ENCODE assay signal across 8 mouse cellular contexts in the genomic region with DNA sequence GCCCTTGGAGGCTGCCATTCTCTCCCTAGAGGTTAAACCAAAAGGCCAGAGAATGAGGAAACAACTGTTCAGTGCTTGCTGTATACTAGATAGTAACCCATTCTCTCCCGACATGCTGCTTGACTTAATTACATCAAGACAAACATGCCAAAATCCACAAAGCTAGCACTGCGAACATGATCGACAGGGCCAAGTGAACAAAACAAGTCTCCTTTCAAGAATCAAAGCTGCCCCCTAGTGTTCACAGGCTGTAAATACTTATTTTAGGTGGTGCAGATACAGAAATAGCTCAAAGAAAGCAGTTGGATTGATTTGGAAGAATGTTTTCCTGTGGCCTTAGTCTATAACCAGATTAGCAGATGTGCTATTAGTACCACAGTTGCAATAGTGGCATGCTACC. TPM values are rescaled to one million over a fixed set of nuclear protein-coding genes. Genes with fewer than 3 reads are reported as not detected.
DNase-seq lines count a peak whose midpoint lies in the region; ATAC-seq and TF ChIP-seq lines count a peak whose summit lies in the region.

No protein-coding gene starts in this region.

- WGBS in forebrain, embryonic 13.5 days, result 25% methylated on average over 3 of the region's 3 CpGs
- 42% methylated on average over 3 of the region's 3 CpGs for WGBS in forebrain, embryonic 10.5 days
- WGBS in kidney, adult 2 months, result 39% methylated on average over 3 of the region's 3 CpGs
- 42% methylated on average over 3 of the region's 3 CpGs for WGBS in intestine, embryonic 15.5 days

- H3K4me3 ChIP-seq in forebrain, embryonic 13.5 days, result no peak overlapping the region
- H3K4me3 ChIP-seq in forebrain, embryonic 10.5 days, result no peak overlapping the region
- no peak overlapping the region for H3K4me3 ChIP-seq in kidney, adult 2 months (ENCODE audit: insufficient read depth, low read depth, low read length)
- no peak overlapping the region for H3K4me3 ChIP-seq in intestine, embryonic 15.5 days (replicated peaks)

- peaks cover 25% of the 10 kb centered on the region for H3K36me3 ChIP-seq in forebrain, embryonic 13.5 days (ENCODE audit: poor library complexity, severe bottlenecking)
- H3K36me3 ChIP-seq in forebrain, embryonic 10.5 days (replicated peaks), result peaks cover 24% of the 10 kb centered on the region
- no peaks in the 10 kb centered on the region for H3K36me3 ChIP-seq in kidney, adult 2 months (ENCODE audit: control insufficient read depth, insufficient read depth, low read length)
- H3K36me3 ChIP-seq in intestine, embryonic 15.5 days, result 0 out of 2 replicates have a peak, but pooled peaks cover 3% of the 10 kb centered on the region

- H3K27me3 ChIP-seq in forebrain, embryonic 13.5 days, result no peaks in the 10 kb centered on the region
- no peaks in the 10 kb centered on the region for H3K27me3 ChIP-seq in forebrain, embryonic 10.5 days (ENCODE audit: poor library complexity, severe bottlenecking)
- no peaks in the 10 kb centered on the region for H3K27me3 ChIP-seq in kidney, adult 2 months (replicated peaks; ENCODE audit: control insufficient read depth, insufficient read depth, low read length)
- no peaks in the 10 kb centered on the region for H3K27me3 ChIP-seq in intestine, embryonic 15.5 days (replicated peaks)

- H3K4me1 ChIP-seq in forebrain, embryonic 13.5 days, result no peaks in the 10 kb centered on the region
- no peaks in the 10 kb centered on the region for H3K4me1 ChIP-seq in forebrain, embryonic 10.5 days
- H3K4me1 ChIP-seq in kidney, adult 2 months (ENCODE audit: control insufficient read depth, insufficient read depth, low read length), result no peaks in the 10 kb centered on the region
- H3K4me1 ChIP-seq in intestine, embryonic 15.5 days (replicated peaks), result no peaks in the 10 kb centered on the region

- no peak overlapping the region for H3K9ac ChIP-seq in forebrain, embryonic 13.5 days
- no peak overlapping the region for H3K9ac ChIP-seq in intestine, embryonic 15.5 days

- no peak overlapping the region for H3K27ac ChIP-seq in forebrain, embryonic 13.5 days
- no peak overlapping the region for H3K27ac ChIP-seq in forebrain, embryonic 10.5 days
- H3K27ac ChIP-seq in kidney, adult 2 months (ENCODE audit: insufficient read depth, low read depth, low read length), result no peak overlapping the region
- H3K27ac ChIP-seq in intestine, embryonic 15.5 days, result no peak overlapping the region

- TF ChIP-seq POLR2A in kidney, adult 2 months (IDR thresholded peaks at IDR 0.05; ENCODE audit: low read depth, low read length), result no peak

- no peaks in the 10 kb centered on the region for H3K9me3 ChIP-seq in forebrain, embryonic 13.5 days (replicated peaks)
- H3K9me3 ChIP-seq in forebrain, embryonic 10.5 days, result no peaks in the 10 kb centered on the region
- no peaks in the 10 kb centered on the region for H3K9me3 ChIP-seq in intestine, embryonic 15.5 days

- no peak overlapping the region for H3K4me2 ChIP-seq in forebrain, embryonic 13.5 days
- H3K4me2 ChIP-seq in intestine, embryonic 15.5 days (replicated peaks), result no peak overlapping the region

- no peak for DNase-seq in forebrain, embryonic 10.5 days (ENCODE audit: extremely low spot score, low spot score)
- DNase-seq in spleen, postnatal 36 days (ENCODE audit: low spot score in 2 of 2), result peak; percentile 17 to 31
- no peak for DNase-seq in spleen, adult 12 weeks (ENCODE audit: low spot score)
- DNase-seq in embryo, embryonic 11.5 days (ENCODE audit: low read depth, low spot score), result peak; percentile 40
- peak; percentile 63 for DNase-seq in kidney, adult 2 months

- 0 out of 2 replicates have a peak, but pooled peaks have one; percentile 21 for TF ChIP-seq CTCF in kidney, adult 2 months (conservative IDR thresholded peaks at IDR 0.05; ENCODE audit: insufficient read depth, insufficient read length, low read depth, low read length)

- peak; percentile 46; the same call in 1 of the 2 replicates for ATAC-seq in forebrain, embryonic 13.5 days
- peak; percentile 84 for ATAC-seq in megakaryocyte progenitor cell, adult 5-6 weeks (replicated peaks; ENCODE audit: poor library complexity)
- ATAC-seq in intestine, embryonic 15.5 days, result no peak

RNA-seq across cellular contexts. Expression of a gene that starts 44.3 kb away (rescaled TPM):
- polyA plus RNA-seq in forebrain, embryonic 13.5 days (2015; fragmentation: Nextera tagmentation; extraction: Ambion mirVana), result not detected in 2 replicates
- polyA plus RNA-seq in forebrain, embryonic 10.5 days (2016; fragmentation: Nextera tagmentation; extraction: Ambion mirVana), result not detected in 2 replicates
- 47.7 and 54.3 TPM in 2 replicates for polyA plus RNA-seq in kidney, adult 2 months (2012; rRNA removed)
- not detected in 2 replicates for total RNA-seq in megakaryocyte progenitor cell, adult 5-6 weeks (2015)
- total RNA-seq in megakaryocyte progenitor cell, adult 5-6 weeks (2017), result not detected in 2 replicates
- 0.20 and 0.33 TPM in 2 replicates for polyA plus RNA-seq in intestine, embryonic 15.5 days (2015; fragmentation: Nextera tagmentation; extraction: Ambion mirVana)

Comparison
In these comparisons a context has a peak if more than half of its experiments do, and no peak if none do; other contexts are left out.
1. DNase-seq: peak in spleen, postnatal 36 days (2 of 2), embryo, embryonic 11.5 days (single experiment) and kidney, adult 2 months (single experiment); none in forebrain, embryonic 10.5 days (single experiment) and spleen, adult 12 weeks (single experiment).
2. RNA of a gene that starts 44.3 kb away (polyA plus RNA-seq): 47.7 to 54.3 TPM in kidney, adult 2 months; 0.20 to 0.33 TPM in intestine, embryonic 15.5 days, not detected in forebrain, embryonic 13.5 days and not detected in forebrain, embryonic 10.5 days; every median in the first group is over 10 times any median in the second.